Comparison of ENCODE assay signal across 9 mouse cellular contexts in genomic region chr11:97500720-97501448, GRCm38 (mm10). TPM values are rescaled to one million over a fixed set of nuclear protein-coding genes. Genes with fewer than 3 reads are reported as not detected.
A peak's percentile ranks its signal among the peaks of the same experiment; 100 is the strongest.
DNase-seq lines count a peak whose midpoint lies in the region; ATAC-seq lines count a peak whose summit lies in the region.
"Had no signal": no experiment of that assay in that cellular context is flagged by ENCODE, and none has a peak within 500 bp of the region (broad histone marks: within the 10 kb centered on the region; RNA-seq: fewer than 3 reads in every experiment).

No protein-coding gene starts in this region.

- peaks cover 11% of the 10 kb centered on the region; the same call in 1 of the 2 replicates for H3K4me1 ChIP-seq in heart, embryonic 11.5 days (ENCODE audit: control insufficient read depth, insufficient read depth, low read length)
- peaks cover 9% of the 10 kb centered on the region for H3K4me1 ChIP-seq in hindbrain, embryonic 11.5 days (replicated peaks; ENCODE audit: control insufficient read depth, insufficient read depth, low read length)
- H3K4me1 ChIP-seq in midbrain, embryonic 11.5 days (ENCODE audit: control insufficient read depth, insufficient read depth, low read length), result peaks cover 12% of the 10 kb centered on the region

- H3K9ac ChIP-seq in heart, embryonic 11.5 days (ENCODE audit: low read depth, low read length), result 0 out of 2 replicates have a peak overlapping the region, but pooled peaks have one; percentile 22
- H3K9ac ChIP-seq in hindbrain, embryonic 11.5 days (ENCODE audit: low read depth, low read length), result peak overlapping the region; percentile 53
- peak overlapping the region; percentile 45; the same call in 1 of the 2 replicates for H3K9ac ChIP-seq in midbrain, embryonic 11.5 days (ENCODE audit: low read length)

- H3K9me3 ChIP-seq in heart, embryonic 11.5 days (replicated peaks; ENCODE audit: control insufficient read depth, low read length), result no peaks in the 10 kb centered on the region
- H3K9me3 ChIP-seq in hindbrain, embryonic 11.5 days (ENCODE audit: control insufficient read depth, low read length), result no peaks in the 10 kb centered on the region
- H3K9me3 ChIP-seq in midbrain, embryonic 11.5 days (ENCODE audit: control insufficient read depth, low read length), result no peaks in the 10 kb centered on the region

- H3K4me3 ChIP-seq in heart, embryonic 11.5 days (ENCODE audit: low read depth, low read length), result peak overlapping the region; percentile 32
- peak overlapping the region; percentile 38 for H3K4me3 ChIP-seq in hindbrain, embryonic 11.5 days (ENCODE audit: low read depth, low read length)
- H3K4me3 ChIP-seq in midbrain, embryonic 11.5 days (ENCODE audit: low read depth, low read length), result peak overlapping the region; percentile 41

- peaks cover 39% of the 10 kb centered on the region for H3K27me3 ChIP-seq in heart, embryonic 11.5 days (ENCODE audit: control insufficient read depth, insufficient read depth, low read length)
- peaks cover 44% of the 10 kb centered on the region for H3K27me3 ChIP-seq in hindbrain, embryonic 11.5 days (ENCODE audit: control insufficient read depth, insufficient read depth, low read length)
- peaks cover 44% of the 10 kb centered on the region for H3K27me3 ChIP-seq in midbrain, embryonic 11.5 days (ENCODE audit: control insufficient read depth, insufficient read depth, low read length)

- no peak for ATAC-seq in heart, embryonic 11.5 days (replicated peaks; ENCODE audit: insufficient number of reproducible peaks, low FRiP score, low TSS enrichment)
- ATAC-seq in hindbrain, embryonic 11.5 days (ENCODE audit: low FRiP score), result no peak
- peak; percentile 46 for ATAC-seq in midbrain, embryonic 11.5 days (ENCODE audit: low FRiP score)

- H3K4me2 ChIP-seq in heart, embryonic 11.5 days, result peak overlapping the region; percentile 63
- peak overlapping the region; percentile 80 for H3K4me2 ChIP-seq in hindbrain, embryonic 11.5 days (replicated peaks; ENCODE audit: low read depth, low read length)
- peak overlapping the region; percentile 69 for H3K4me2 ChIP-seq in midbrain, embryonic 11.5 days

- no peak for DNase-seq in heart, postnatal 14 days
- DNase-seq in embryo, embryonic 11 days, result peak; percentile 41
- DNase-seq in hindbrain, embryonic 11.5 days (ENCODE audit: low spot score), result no peak
- peak; percentile 91 for DNase-seq in midbrain, embryonic 11.5 days (ENCODE audit: low spot score, missing footprints)
- no peak for DNase-seq in frontal cortex, postnatal 36 days (ENCODE audit: low spot score in 2 of 2)
- DNase-seq in left cerebral cortex, postnatal 14 days (ENCODE audit: low spot score in 2 of 2), result no peak
- DNase-seq in gastrocnemius, adult 8-10 months (ENCODE audit: low spot score in 2 of 2), result no peak

- peaks cover 18% of the 10 kb centered on the region for H3K36me3 ChIP-seq in heart, embryonic 11.5 days (ENCODE audit: control insufficient read depth, insufficient read depth, low read length)
- no peaks in the 10 kb centered on the region for H3K36me3 ChIP-seq in hindbrain, embryonic 11.5 days (ENCODE audit: control insufficient read depth, insufficient read depth, low read length)
- H3K36me3 ChIP-seq in midbrain, embryonic 11.5 days (ENCODE audit: control insufficient read depth, insufficient read depth, low read length), result no peaks in the 10 kb centered on the region

- intact Hi-C loops in heart, postnatal 14 days (cut with DNase I), result no loop called here
- intact Hi-C loops in left cerebral cortex, postnatal 14 days (cut with DNase I), result no loop called here

- H3K27ac ChIP-seq in heart, embryonic 11.5 days (ENCODE audit: low read depth, low read length), result no peak overlapping the region
- H3K27ac ChIP-seq in hindbrain, embryonic 11.5 days (ENCODE audit: low read depth, low read length), result no peak overlapping the region
- H3K27ac ChIP-seq in midbrain, embryonic 11.5 days (ENCODE audit: low read depth, low read length), result no peak overlapping the region

- 27% methylated on average over 50 of the region's 51 CpGs for WGBS in heart, embryonic 11.5 days (ENCODE audit: insufficient replicate concordance)
- 9% methylated on average over 46 of the region's 51 CpGs for WGBS in hindbrain, embryonic 11.5 days
- WGBS in midbrain, embryonic 11.5 days, result 10% methylated on average over 51 of the region's 51 CpGs

RNA-seq across cellular contexts. Expression of gene 4933428G20Rik, which starts 0.7 kb away (rescaled TPM):
- 0.11 TPM in 1 of 2 replicates, not detected in the other for polyA plus RNA-seq in heart, embryonic 11.5 days (2014; fragmentation: Nextera tagmentation; extraction: Ambion mirVana)
- not detected for total RNA-seq in heart, postnatal 14 days (2021)
- polyA plus RNA-seq in hindbrain, embryonic 11.5 days (2014; fragmentation: Nextera tagmentation; extraction: Ambion mirVana), result 0.20 TPM in 1 of 2 replicates, not detected in the other
- 0.11 TPM in 1 of 2 replicates, not detected in the other for polyA plus RNA-seq in midbrain, embryonic 11.5 days (2014; fragmentation: Nextera tagmentation; extraction: Ambion mirVana)
- total RNA-seq in left cerebral cortex, postnatal 14 days (2021), result under 1 TPM in 1 of 2 experiments, not detected in 1; 0.23 TPM
- not detected for total RNA-seq in gastrocnemius, adult 8-10 months (2022)
- total RNA-seq: left cerebral cortex, postnatal 10 days had no signal

Comparison
In these comparisons a context has a peak if more than half of its experiments do, and no peak if none do; other contexts are left out.
1. DNase-seq: peak in embryo, embryonic 11 days (single experiment) and midbrain, embryonic 11.5 days (single experiment); none in heart, postnatal 14 days (0 of 2), hindbrain, embryonic 11.5 days (single experiment), frontal cortex, postnatal 36 days (0 of 2), left cerebral cortex, postnatal 14 days (0 of 2) and gastrocnemius, adult 8-10 months (0 of 2).
2. Peak in every context shown above with its lines, with median percentiles within 50 percentile points of each other: H3K4me2 ChIP-seq, H3K4me3 ChIP-seq and H3K9ac ChIP-seq.